In the genomic region with DNA sequence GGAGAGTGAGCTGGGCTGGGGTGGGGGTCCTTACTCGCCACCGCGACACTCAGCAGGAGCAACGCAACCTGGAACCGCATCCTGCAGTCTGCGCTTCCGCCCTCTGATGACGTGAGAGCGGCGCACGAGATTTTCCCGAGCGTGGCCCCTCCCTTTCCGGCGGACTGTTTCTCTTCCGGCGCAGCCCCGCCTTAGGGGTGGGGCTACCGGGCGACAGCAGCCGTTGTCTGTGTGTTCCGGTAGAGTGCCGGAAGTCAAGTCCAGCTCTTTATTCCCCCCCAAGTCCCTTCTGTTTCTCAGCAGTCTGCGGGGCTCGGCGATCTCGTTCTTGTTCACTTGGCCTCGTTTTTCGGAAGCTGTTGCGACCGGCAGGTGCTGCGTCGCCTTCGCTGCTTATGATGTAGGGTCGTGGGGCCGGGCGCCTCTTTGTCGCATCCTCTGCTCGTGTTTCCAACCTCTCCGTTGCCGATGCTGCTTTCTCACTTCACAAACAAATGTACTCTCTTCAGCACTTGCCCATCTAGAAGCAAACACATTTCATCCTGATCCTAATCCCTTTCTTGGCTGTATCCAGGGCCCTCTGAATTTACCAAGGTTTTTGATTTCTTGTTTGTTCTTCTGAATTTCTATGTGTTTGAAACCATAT, we compare ENCODE assay signal across 8 mouse cellular contexts. TPM values are rescaled to one million over a fixed set of nuclear protein-coding genes. Genes with fewer than 3 reads are reported as not detected.
DNase-seq lines count a peak whose midpoint lies in the region; ATAC-seq and TF ChIP-seq lines count a peak whose summit lies in the region.

Tgoln1 (minus strand) TSS at position 358 of the 646 bp plus-strand sequence.

- H3K4me2 ChIP-seq in embryonic facial prominence, embryonic 14.5 days (ENCODE audit: low read depth, low read length) = peak within 1 kb of the TSS; percentile 80
- peak within 1 kb of the TSS; percentile 86 for H3K4me2 ChIP-seq in limb, embryonic 14.5 days (replicated peaks; ENCODE audit: low read depth, low read length, severe bottlenecking)
- H3K4me2 ChIP-seq in midbrain, postnatal 0 days (ENCODE audit: low read depth, low read length, poor library complexity, severe bottlenecking) = peak within 1 kb of the TSS; percentile 96

- H3K9me3 ChIP-seq in embryonic facial prominence, embryonic 14.5 days (ENCODE audit: control insufficient read depth, low read length) = no peaks in the 10 kb centered on the region
- H3K9me3 ChIP-seq in limb, embryonic 14.5 days (ENCODE audit: control insufficient read depth, low read length) = no peaks in the 10 kb centered on the region
- no peaks in the 10 kb centered on the region for H3K9me3 ChIP-seq in midbrain, postnatal 0 days (ENCODE audit: low read length)

- peak within 1 kb of the TSS; percentile 78 for H3K27ac ChIP-seq in embryonic facial prominence, embryonic 14.5 days (replicated peaks; ENCODE audit: low read depth, low read length)
- H3K27ac ChIP-seq in limb, embryonic 14.5 days (replicated peaks; ENCODE audit: low read depth, low read length) = peak within 1 kb of the TSS; percentile 83
- H3K27ac ChIP-seq in midbrain, postnatal 0 days (ENCODE audit: low read depth, low read length) = peak within 1 kb of the TSS; percentile 94

- peaks cover 22% of the 10 kb centered on the region for H3K4me1 ChIP-seq in embryonic facial prominence, embryonic 14.5 days (ENCODE audit: control insufficient read depth, insufficient read depth, low read length)
- peaks cover 17% of the 10 kb centered on the region for H3K4me1 ChIP-seq in limb, embryonic 14.5 days (ENCODE audit: control insufficient read depth, insufficient read depth, low read length)
- peaks cover 18% of the 10 kb centered on the region for H3K4me1 ChIP-seq in midbrain, postnatal 0 days (ENCODE audit: insufficient read depth, low read length)

- H3K4me3 ChIP-seq in embryonic facial prominence, embryonic 14.5 days (ENCODE audit: low read depth, low read length) = peak within 1 kb of the TSS; percentile 57
- peak within 1 kb of the TSS; percentile 71 for H3K4me3 ChIP-seq in limb, embryonic 14.5 days (replicated peaks; ENCODE audit: low read length)
- peak within 1 kb of the TSS; percentile 74 for H3K4me3 ChIP-seq in midbrain, postnatal 0 days (ENCODE audit: low read depth, low read length)

- ATAC-seq in embryonic facial prominence, embryonic 14.5 days (ENCODE audit: low read depth) = peak; percentile 98
- ATAC-seq in limb, embryonic 14.5 days (ENCODE audit: low FRiP score, low read depth) = peak; percentile 98
- peak; percentile 98 for ATAC-seq in midbrain, postnatal 0 days (ENCODE audit: low FRiP score)

- DNase-seq in 3T3-L1 (ENCODE audit: low read depth, low spot score) = peak; percentile 96
- peak; percentile 82 to 84 for DNase-seq in adrenal gland, postnatal 4 days (ENCODE audit: low spot score in 2 of 2)
- peak; percentile 97 for DNase-seq in embryonic facial prominence, embryonic 14.5 days (ENCODE audit: low spot score)
- peak; percentile 92 for DNase-seq in heart, adult 8-10 months (ENCODE audit: low spot score)
- peak; percentile 94 for DNase-seq in kidney, adult 9 months
- DNase-seq in limb, embryonic 14.5 days (ENCODE audit: low spot score) = peak; percentile 94
- peak; percentile 96 for DNase-seq in midbrain, postnatal 0 days (ENCODE audit: low spot score)
- peak; percentile 87 to 92 for DNase-seq in spleen, postnatal 14 days (ENCODE audit: low spot score in 2 of 2)

- peaks cover 22% of the 10 kb centered on the region for H3K36me3 ChIP-seq in embryonic facial prominence, embryonic 14.5 days (ENCODE audit: control insufficient read depth, insufficient read depth, low read length)
- peaks cover 19% of the 10 kb centered on the region for H3K36me3 ChIP-seq in limb, embryonic 14.5 days (ENCODE audit: control insufficient read depth, insufficient read depth, low read length)
- H3K36me3 ChIP-seq in midbrain, postnatal 0 days (ENCODE audit: insufficient read depth, low read length) = peaks cover 8% of the 10 kb centered on the region; the same call in 1 of the 2 replicates

- peak; percentile 89; the same call in 1 of the 2 replicates for TF ChIP-seq POLR2A in limb, embryonic 14.5 days (IDR thresholded peaks at IDR 0.05; ENCODE audit: borderline replicate concordance, extremely low read depth, insufficient read depth, insufficient read length)

- WGBS in embryonic facial prominence, embryonic 14.5 days = under 1% methylated on average over 24 of the region's 41 CpGs
- WGBS in limb, embryonic 14.5 days = under 1% methylated on average over 33 of the region's 41 CpGs
- WGBS in midbrain, postnatal 0 days = under 1% methylated on average over 40 of the region's 41 CpGs

- TF ChIP-seq CTCF in midbrain, postnatal 0 days (IDR thresholded peaks at IDR 0.05) = no peak

- H3K9ac ChIP-seq in embryonic facial prominence, embryonic 14.5 days (ENCODE audit: low read depth, low read length) = peak within 1 kb of the TSS; percentile 74
- H3K9ac ChIP-seq in limb, embryonic 14.5 days (ENCODE audit: low read depth, low read length, severe bottlenecking) = peak within 1 kb of the TSS; percentile 76
- H3K9ac ChIP-seq in midbrain, postnatal 0 days (replicated peaks; ENCODE audit: low read length, poor library complexity, severe bottlenecking) = peak within 1 kb of the TSS; percentile 82

- no peaks in the 10 kb centered on the region for H3K27me3 ChIP-seq in embryonic facial prominence, embryonic 14.5 days (replicated peaks; ENCODE audit: control insufficient read depth, insufficient read depth, low read length)
- no peaks in the 10 kb centered on the region for H3K27me3 ChIP-seq in limb, embryonic 14.5 days (ENCODE audit: control insufficient read depth, insufficient read depth, low read length)
- H3K27me3 ChIP-seq in midbrain, postnatal 0 days (ENCODE audit: insufficient read depth, low read length) = no peaks in the 10 kb centered on the region

RNA-seq across cellular contexts. Expression of gene Tgoln1, which starts in this region (rescaled TPM):
- 10 to 100 TPM; 94.9 to 96.7 TPM for total RNA-seq in adrenal gland, postnatal 4 days (2021)
- 33.8 and 34.7 TPM in 2 replicates for polyA plus RNA-seq in embryonic facial prominence, embryonic 14.5 days (2014; fragmentation: Nextera tagmentation; extraction: Ambion mirVana)
- total RNA-seq in heart, adult 8-10 months (2022) = 10 to 100 TPM; 63.6 to 67.4 (median 65.5) TPM
- polyA plus RNA-seq in limb, embryonic 14.5 days (2012; rRNA removed) = 19.4 and 19.9 TPM in 2 replicates
- polyA plus RNA-seq in limb, embryonic 14.5 days (2014; fragmentation: Nextera tagmentation; extraction: Ambion mirVana) = 27.6 and 28.1 TPM in 2 replicates
- total RNA-seq in midbrain, postnatal 0 days (2014; rRNA removed) = 34.2 and 36.2 TPM in 2 replicates
- 37.7 and 39.2 TPM in 2 replicates for polyA plus RNA-seq in midbrain, postnatal 0 days (2015; fragmentation: Nextera tagmentation; extraction: Ambion mirVana)

Comparison
In these comparisons a context has a peak if more than half of its experiments do, and no peak if none do; other contexts are left out.
1. Peak in every context shown above with its lines: DNase-seq, ATAC-seq, H3K4me3 ChIP-seq and H3K27ac ChIP-seq.